Mouse (Mus musculus) stomach, postnatal 0 days (tissue): Measurements from ENCODE around the gene Plcd3. TPM values are rescaled to one million over a fixed set of nuclear protein-coding genes. Genes with fewer than 3 reads are reported as not detected.

ENCODE experiments used
- ATAC-seq: fragments of 200-750 bp; cut with Nextera tagmentation; 2 replicates; pipeline ENCODE4 v1.8.0; 2017; ENCODE audit not compliant: low FRiP score, low TSS enrichment
- DNase-seq: peaks from one replicate; pipeline ENCODE4 v3.0.0-alpha.2; 2016; ENCODE audit warnings: low spot score
- H3K27ac ChIP-seq: fragments of 300-500 bp; sonication (generic); replicated peaks from 2 replicates; pipeline ENCODE4 v1.5.1; 2014; ENCODE audit warnings: mild to moderate bottlenecking, control low read depth
- H3K27me3 ChIP-seq: fragments of 300-500 bp; sonication (generic); 2 replicates; pipeline ENCODE4 v1.6.1; 2014; ENCODE audit warnings: low read length; ENCODE audit not compliant: control insufficient read depth, insufficient read depth
- H3K36me3 ChIP-seq: fragments of 300-500 bp; sonication (generic); 2 replicates; pipeline ENCODE4 v1.6.1; 2014; ENCODE audit warnings: low read length, mixed read lengths; ENCODE audit not compliant: control insufficient read depth, insufficient read depth
- H3K4me1 ChIP-seq: fragments of 300-500 bp; sonication (generic); replicated peaks from 2 replicates; pipeline ENCODE4 v1.6.1; 2014; ENCODE audit warnings: antibody characterized with exemption; ENCODE audit not compliant: control insufficient read depth, insufficient read depth
- H3K4me2 ChIP-seq: fragments of 300-500 bp; sonication (generic); replicated peaks from 2 replicates; pipeline ENCODE4 v1.6.1; 2014; ENCODE audit warnings: low read depth, mild to moderate bottlenecking, control low read depth, moderate library complexity
- H3K4me3 ChIP-seq: fragments of 300-500 bp; sonication (generic); 2 replicates; pipeline ENCODE4 v1.5.1; 2014; ENCODE audit warnings: low read depth, low read length, control low read depth
- H3K9ac ChIP-seq: fragments of 300-500 bp; sonication (generic); 2 replicates; pipeline ENCODE4 v1.6.1; 2014; ENCODE audit warnings: mild to moderate bottlenecking, low read length, control low read depth, mixed read lengths
- H3K9me3 ChIP-seq: fragments of 300-500 bp; sonication (generic); 2 replicates; pipeline ENCODE4 v1.6.1; 2016; ENCODE audit warnings: low read length; ENCODE audit not compliant: control insufficient read depth
- CTCF ChIP-seq: IDR thresholded peaks from 2 replicates; pipeline ENCODE4 v1.5.1; 2016; ENCODE audit warnings: antibody characterized with exemption, low read depth, mild to moderate bottlenecking, moderate library complexity
- EP300 ChIP-seq: optimal IDR thresholded peaks from 2 replicates; pipeline ENCODE3; 2016; ENCODE audit warnings: antibody characterized with exemption
- WGBS: fragments of 180-500 bp; shearing (Covaris S2); extraction: QIAGEN DNeasy Blood & Tissue Kit; methylation state at CpG from one replicate; pipeline ENCODE4 v1.1.7; 2014; 5-methylcytosine and 5-hydroxymethylcytosine counted together
- polyA plus RNA-seq: library from polyadenylated mRNA; unstranded; fragments of >200 nt; fragmentation: Nextera tagmentation; extraction: Ambion mirVana; gene quantifications from 2 replicates; pipeline ENCODE4 v1.2.1, GENCODE M21; 2015

Plcd3 gene
- polyA plus RNA-seq, 1 experiment from 2014 or later, result 4.2 TPM

DNA sequence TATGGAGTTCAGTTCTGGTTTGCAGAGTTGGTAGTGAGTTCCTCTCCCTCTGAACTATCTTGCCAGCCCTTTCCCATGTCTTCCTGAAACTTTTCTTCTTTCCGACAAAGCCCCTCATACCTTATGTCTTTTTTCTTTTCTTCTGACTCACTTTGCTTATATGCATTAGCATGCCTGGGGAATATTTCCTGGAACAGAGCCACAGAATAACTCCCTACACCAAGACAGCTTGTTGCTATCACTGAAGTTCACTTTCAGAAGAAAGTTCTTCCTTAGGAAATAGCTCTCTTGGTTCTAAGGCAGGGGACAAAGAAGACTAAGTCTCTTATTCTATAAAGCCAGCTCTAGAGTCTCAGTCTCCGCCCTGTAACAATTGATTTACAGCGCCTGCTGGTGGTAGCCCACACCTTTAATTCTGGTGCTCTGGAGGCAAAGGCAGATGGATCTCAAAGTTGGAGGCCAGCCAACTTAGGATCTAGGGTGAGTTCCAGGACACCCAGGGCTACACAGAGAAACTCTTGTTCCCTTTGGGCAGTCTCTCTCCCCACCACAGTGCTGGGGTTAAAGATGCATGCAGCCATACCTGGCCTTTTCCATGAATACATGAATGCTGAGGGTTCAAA is 80.6 kb downstream of the Plcd3 start:
- DNase-seq, result no peak
- ATAC-seq, result no peak
- no peak overlapping the region for H3K9ac ChIP-seq

More for the DNA sequence above, 80.6 kb downstream of the Plcd3 start:
- no peaks in the 10 kb centered on the region for H3K4me1 ChIP-seq
- WGBS, result 33% methylated on average over 3 of the region's 3 CpGs
- H3K27me3 ChIP-seq, result no peaks in the 10 kb centered on the region
- no peak overlapping the region; the same call in 1 of the 2 replicates for H3K27ac ChIP-seq
- no peak overlapping the region for H3K4me3 ChIP-seq
- TF ChIP-seq EP300, result no peak
- peak; percentile 51 for TF ChIP-seq CTCF
- no peaks in the 10 kb centered on the region for H3K36me3 ChIP-seq
- H3K9me3 ChIP-seq, result no peaks in the 10 kb centered on the region
- H3K4me2 ChIP-seq, result no peak overlapping the region

Other genes with a start within 250 kb of the Plcd3 start
- 62.0 and 65.2 TPM in 2 replicates for gene Eftud2, start 220.7 kb downstream of the Plcd3 start, polyA plus RNA-seq
- 0.30 and 0.56 TPM in 2 replicates for gene Ccdc103, start 220.5 kb downstream of the Plcd3 start, polyA plus RNA-seq
- gene Fam187a, start 216.5 kb downstream of the Plcd3 start, polyA plus RNA-seq, result not detected in 2 replicates
- gene Gfap, start 200.7 kb downstream of the Plcd3 start, polyA plus RNA-seq, result 0.68 and 1.1 TPM in 2 replicates
- gene Kif18b, start 176.5 kb downstream of the Plcd3 start, polyA plus RNA-seq, result 1.1 and 1.3 TPM in 2 replicates
- 1.4 and 1.9 TPM in 2 replicates for gene C1ql1, start 155.0 kb downstream of the Plcd3 start, polyA plus RNA-seq
- 45.9 and 52.3 TPM in 2 replicates for gene Nmt1, start 73.5 kb downstream of the Plcd3 start, polyA plus RNA-seq
- gene Dcakd, start 73.3 kb downstream of the Plcd3 start, polyA plus RNA-seq, result 36.8 and 42.3 TPM in 2 replicates
- gene Acbd4, start within 50 bp of the Plcd3 start, polyA plus RNA-seq, result 28.6 and 36.7 TPM in 2 replicates
- gene Hexim1, start 14.6 kb upstream of the Plcd3 start, polyA plus RNA-seq, result 3.8 and 4.1 TPM in 2 replicates
- 3.7 and 4.4 TPM in 2 replicates for gene Hexim2, start 30.8 kb upstream of the Plcd3 start, polyA plus RNA-seq
- 0.86 and 1.1 TPM in 2 replicates for gene Fmnl1, start 69.4 kb upstream of the Plcd3 start, polyA plus RNA-seq
- gene 1700023F06Rik, start 106.9 kb upstream of the Plcd3 start, polyA plus RNA-seq, result 1.0 and 1.7 TPM in 2 replicates
- gene Spata32, start 116.8 kb upstream of the Plcd3 start, polyA plus RNA-seq, result not detected in 2 replicates
- gene Map3k14, start 165.8 kb upstream of the Plcd3 start, polyA plus RNA-seq, result 1.6 TPM in 2 replicates